Mouse (Mus musculus): ENCODE results near the gene Gm20388.

DNA sequence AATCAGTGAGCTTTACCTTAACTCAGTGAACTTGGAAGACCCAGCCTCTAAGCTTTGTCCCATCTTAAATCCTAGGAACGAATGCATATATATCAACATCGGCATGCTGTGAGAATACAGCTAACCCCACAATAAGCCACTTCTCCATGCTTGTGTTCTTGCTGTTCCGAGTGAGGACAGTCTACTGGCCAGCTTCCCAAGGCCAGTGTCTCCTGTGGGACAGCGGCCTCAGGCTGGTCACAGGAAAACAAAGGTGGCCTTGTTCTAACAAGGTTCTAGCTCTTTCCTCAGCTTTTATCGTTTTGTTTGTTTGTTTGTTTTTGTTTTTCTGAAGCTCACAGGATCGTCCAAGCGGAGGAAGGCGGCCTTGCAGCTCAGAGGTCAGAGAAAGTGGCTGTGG is 3823.8 kb downstream of the Gm20388 start:
- TF ChIP-seq MAFK (IDR thresholded peaks at IDR 0.05; ENCODE audit: insufficient read depth, low read depth, low read length) (no peak), ZNF384 (IDR thresholded peaks at IDR 0.05; ENCODE audit: low read depth, low read length) (no peak), CHD2 (IDR thresholded peaks at IDR 0.05; ENCODE audit: low read depth, low read length) (no peak)
